Mouse (Mus musculus): ENCODE data around the gene Toe1. TPM values are rescaled to one million over a fixed set of nuclear protein-coding genes. Genes with fewer than 3 reads are reported as not detected.

The Toe1 gene
- polyA plus RNA-seq, 1 experiment from 2014 or later: 35.6 TPM

GRCm38 (mm10) chr4:116792453-116792852 is 15.0 kb downstream of the Toe1 start:
- WGBS: 84% methylated on average over 8 of the region's 8 CpGs
- Histone ChIP-seq H3K4me2 (replicated peaks) (no peak overlapping the region), H3K27ac (replicated peaks) (no peak overlapping the region), H3K9ac (no peak overlapping the region), H3K4me1 (peaks cover 10% of the 10 kb centered on the region; the same call in 1 of the 2 replicates), H3K9me3 (replicated peaks) (no peaks in the 10 kb centered on the region), H3K4me3 (replicated peaks) (no peak overlapping the region), H3K27me3 (no peaks in the 10 kb centered on the region), H3K36me3 (no peaks in the 10 kb centered on the region)
- ATAC-seq (ENCODE audit: insufficient number of reproducible peaks, low FRiP score, low TSS enrichment, low read depth): no peak

GRCm38 (mm10) chr4:116788956-116789355 is 18.5 kb downstream of the Toe1 start:
- Histone ChIP-seq H3K27ac (replicated peaks) (peak overlapping the region; percentile 39), H3K4me3 (replicated peaks) (no peak overlapping the region), H3K4me1 (peaks cover 10% of the 10 kb centered on the region; the same call in 1 of the 2 replicates), H3K9me3 (replicated peaks) (no peaks in the 10 kb centered on the region), H3K36me3 (no peaks in the 10 kb centered on the region), H3K27me3 (no peaks in the 10 kb centered on the region), H3K4me2 (replicated peaks) (peak overlapping the region; percentile 25), H3K9ac (no peak overlapping the region)
- 5% methylated on average over 3 of the region's 3 CpGs for WGBS
- peak; percentile 43; the same call in 1 of the 2 replicates for ATAC-seq (ENCODE audit: insufficient number of reproducible peaks, low FRiP score, low TSS enrichment, low read depth)

GRCm38 (mm10) chr4:116787985-116788760 is 19.3 kb downstream of the Toe1 start:
- Histone ChIP-seq H3K27ac (replicated peaks) (peak overlapping the region; percentile 39), H3K27me3 (no peaks in the 10 kb centered on the region), H3K4me1 (peaks cover 10% of the 10 kb centered on the region; the same call in 1 of the 2 replicates), H3K9me3 (replicated peaks) (no peaks in the 10 kb centered on the region), H3K4me2 (replicated peaks) (peak overlapping the region; percentile 25), H3K4me3 (replicated peaks) (no peak overlapping the region), H3K36me3 (no peaks in the 10 kb centered on the region), H3K9ac (no peak overlapping the region)
- no peak for ATAC-seq (ENCODE audit: insufficient number of reproducible peaks, low FRiP score, low TSS enrichment, low read depth)
- 26% methylated on average over 7 of the region's 7 CpGs for WGBS

- WGBS: 97% methylated on average over 1 of the region's 1 CpGs
- no peak for ATAC-seq (ENCODE audit: insufficient number of reproducible peaks, low FRiP score, low TSS enrichment, low read depth)
- Histone ChIP-seq H3K9me3 (replicated peaks) (no peaks in the 10 kb centered on the region), H3K27me3 (no peaks in the 10 kb centered on the region), H3K27ac (replicated peaks) (no peak overlapping the region), H3K36me3 (no peaks in the 10 kb centered on the region), H3K9ac (no peak overlapping the region), H3K4me3 (replicated peaks) (no peak overlapping the region), H3K4me2 (replicated peaks) (no peak overlapping the region), H3K4me1 (peaks cover 10% of the 10 kb centered on the region; the same call in 1 of the 2 replicates)
These were observed 20.9 kb downstream of the Toe1 start for GRCm38 (mm10) chr4:116786587-116786986.

GRCm38 (mm10) chr4:116782171-116782570 is 25.3 kb downstream of the Toe1 start:
- no peaks in the 10 kb centered on the region for H3K36me3 ChIP-seq
- H3K9ac ChIP-seq: no peak overlapping the region
- H3K4me2 ChIP-seq (replicated peaks): no peak overlapping the region
- no peak overlapping the region for H3K27ac ChIP-seq (replicated peaks)
- H3K27me3 ChIP-seq: no peaks in the 10 kb centered on the region
- no peak overlapping the region for H3K4me3 ChIP-seq (replicated peaks)
- ATAC-seq (ENCODE audit: insufficient number of reproducible peaks, low FRiP score, low TSS enrichment, low read depth): no peak
- no peaks in the 10 kb centered on the region for H3K4me1 ChIP-seq
- H3K9me3 ChIP-seq (replicated peaks): no peaks in the 10 kb centered on the region
- 19% methylated on average over 8 of the region's 8 CpGs for WGBS

- H3K4me3 ChIP-seq (replicated peaks): no peak overlapping the region
- H3K27ac ChIP-seq (replicated peaks): no peak overlapping the region
- no peak overlapping the region for H3K4me2 ChIP-seq (replicated peaks)
- H3K9ac ChIP-seq: no peak overlapping the region
- ATAC-seq (ENCODE audit: insufficient number of reproducible peaks, low FRiP score, low TSS enrichment, low read depth): no peak
- H3K4me1 ChIP-seq: no peaks in the 10 kb centered on the region
- H3K27me3 ChIP-seq: no peaks in the 10 kb centered on the region
- no peaks in the 10 kb centered on the region for H3K36me3 ChIP-seq
- no peaks in the 10 kb centered on the region for H3K9me3 ChIP-seq (replicated peaks)
- 42% methylated on average over 2 of the region's 2 CpGs for WGBS
These were observed 26.1 kb downstream of the Toe1 start for GRCm38 (mm10) chr4:116781366-116781765.

- no peak for ATAC-seq (ENCODE audit: insufficient number of reproducible peaks, low FRiP score, low TSS enrichment, low read depth)
- H3K4me3 ChIP-seq (replicated peaks): no peak overlapping the region
- 75% methylated on average over 2 of the region's 2 CpGs for WGBS
- H3K27ac ChIP-seq (replicated peaks): no peak overlapping the region
- no peaks in the 10 kb centered on the region for H3K36me3 ChIP-seq
- H3K4me1 ChIP-seq: no peaks in the 10 kb centered on the region
- no peak overlapping the region for H3K4me2 ChIP-seq (replicated peaks)
- no peaks in the 10 kb centered on the region for H3K9me3 ChIP-seq (replicated peaks)
- H3K27me3 ChIP-seq: no peaks in the 10 kb centered on the region
- no peak overlapping the region for H3K9ac ChIP-seq
These were observed 26.9 kb downstream of the Toe1 start for GRCm38 (mm10) chr4:116780541-116780940.

- no peaks in the 10 kb centered on the region for H3K4me1 ChIP-seq
- no peak overlapping the region for H3K27ac ChIP-seq (replicated peaks)
- no peaks in the 10 kb centered on the region for H3K36me3 ChIP-seq
- H3K9me3 ChIP-seq (replicated peaks): no peaks in the 10 kb centered on the region
- H3K4me3 ChIP-seq (replicated peaks): no peak overlapping the region
- no peaks in the 10 kb centered on the region for H3K27me3 ChIP-seq
- 88% methylated on average over 3 of the region's 3 CpGs for WGBS
- no peak for ATAC-seq (ENCODE audit: insufficient number of reproducible peaks, low FRiP score, low TSS enrichment, low read depth)
- no peak overlapping the region for H3K9ac ChIP-seq
- H3K4me2 ChIP-seq (replicated peaks): no peak overlapping the region
These were observed 30.4 kb downstream of the Toe1 start for GRCm38 (mm10) chr4:116777079-116777478.

- H3K4me1 ChIP-seq: no peaks in the 10 kb centered on the region
- 89% methylated on average over 5 of the region's 5 CpGs for WGBS
- H3K27me3 ChIP-seq: no peaks in the 10 kb centered on the region
- H3K4me3 ChIP-seq (replicated peaks): no peak overlapping the region
- H3K9me3 ChIP-seq (replicated peaks): no peaks in the 10 kb centered on the region
- H3K27ac ChIP-seq (replicated peaks): no peak overlapping the region
- H3K4me2 ChIP-seq (replicated peaks): no peak overlapping the region
- ATAC-seq (ENCODE audit: insufficient number of reproducible peaks, low FRiP score, low TSS enrichment, low read depth): no peak
- no peaks in the 10 kb centered on the region for H3K36me3 ChIP-seq
- no peak overlapping the region for H3K9ac ChIP-seq
These were observed 31.0 kb downstream of the Toe1 start for GRCm38 (mm10) chr4:116776391-116776790.

GRCm38 (mm10) chr4:116769060-116769459 is 38.4 kb downstream of the Toe1 start:
- Histone ChIP-seq H3K4me3 (replicated peaks) (no peak overlapping the region), H3K4me1 (no peaks in the 10 kb centered on the region), H3K27me3 (no peaks in the 10 kb centered on the region), H3K9me3 (replicated peaks) (no peaks in the 10 kb centered on the region), H3K36me3 (no peaks in the 10 kb centered on the region), H3K27ac (replicated peaks) (no peak overlapping the region), H3K9ac (no peak overlapping the region), H3K4me2 (replicated peaks) (no peak overlapping the region)
- ATAC-seq (ENCODE audit: insufficient number of reproducible peaks, low FRiP score, low TSS enrichment, low read depth): no peak

- no peaks in the 10 kb centered on the region for H3K36me3 ChIP-seq
- no peak overlapping the region for H3K4me2 ChIP-seq (replicated peaks)
- no peak overlapping the region for H3K27ac ChIP-seq (replicated peaks)
- H3K4me3 ChIP-seq (replicated peaks): no peak overlapping the region
- H3K4me1 ChIP-seq: no peaks in the 10 kb centered on the region
- 80% methylated on average over 5 of the region's 5 CpGs for WGBS
- no peaks in the 10 kb centered on the region for H3K27me3 ChIP-seq
- H3K9ac ChIP-seq: no peak overlapping the region
- no peak for ATAC-seq (ENCODE audit: insufficient number of reproducible peaks, low FRiP score, low TSS enrichment, low read depth)
- no peaks in the 10 kb centered on the region for H3K9me3 ChIP-seq (replicated peaks)
These were observed 38.9 kb downstream of the Toe1 start for GRCm38 (mm10) chr4:116768510-116768909.

- Histone ChIP-seq H3K36me3 (no peaks in the 10 kb centered on the region), H3K4me1 (no peaks in the 10 kb centered on the region), H3K27me3 (no peaks in the 10 kb centered on the region), H3K27ac (replicated peaks) (no peak overlapping the region), H3K9ac (no peak overlapping the region), H3K4me3 (replicated peaks) (no peak overlapping the region), H3K9me3 (replicated peaks) (no peaks in the 10 kb centered on the region), H3K4me2 (replicated peaks) (no peak overlapping the region)
- no peak for ATAC-seq (ENCODE audit: insufficient number of reproducible peaks, low FRiP score, low TSS enrichment, low read depth)
- 87% methylated on average over 5 of the region's 5 CpGs for WGBS
These were observed 43.4 kb downstream of the Toe1 start for GRCm38 (mm10) chr4:116764001-116764400.

All from embryonic facial prominence, embryonic 15.5 days (tissue).